Mouse (Mus musculus) monocyte, adult 5-6 weeks (primary cell): ENCODE measurements around the gene Dpp10. TPM values are rescaled to one million over a fixed set of nuclear protein-coding genes. Genes with fewer than 3 reads are reported as not detected.

Source experiments
- ATAC-seq: fragments of 153-309, 156-312 bp; replicated peaks from 2 replicates; pipeline ENCODE4 v1.8.0; 2017; ENCODE audit warnings: mild to moderate bottlenecking; ENCODE audit not compliant: low TSS enrichment, insufficient number of reproducible peaks, severe bottlenecking, poor library complexity, low FRiP score
- total RNA-seq: library from RNA; stranded (forward); fragments of 200-1000, 200-491, 200-594 nt; gene quantifications from 3 replicates; pipeline ENCODE4 v1.2.3, GENCODE M21; 2017

The Dpp10 gene
- total RNA-seq, 1 experiment from 2014 or later = not detected

DNA sequence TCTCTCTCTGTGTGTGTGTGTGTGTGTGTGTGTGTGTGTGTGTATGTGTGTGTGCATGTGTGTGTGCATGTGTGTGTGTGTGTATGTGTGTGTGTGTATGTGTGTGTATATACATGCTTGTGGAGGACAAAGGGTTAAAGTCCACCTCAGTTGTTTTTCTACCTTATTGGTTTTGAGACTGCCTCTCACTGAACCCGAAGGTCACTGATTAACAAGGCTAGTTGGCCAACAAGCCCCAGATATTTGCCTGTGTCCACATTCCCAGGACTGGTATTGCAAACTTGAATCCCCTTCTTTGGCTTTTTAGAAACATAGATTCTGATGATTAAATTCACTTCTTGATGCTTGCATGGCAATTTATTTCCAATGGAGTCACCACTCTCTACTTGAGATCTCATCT, 577.6 kb downstream of the Dpp10 start:
- no peak for ATAC-seq

DNA sequence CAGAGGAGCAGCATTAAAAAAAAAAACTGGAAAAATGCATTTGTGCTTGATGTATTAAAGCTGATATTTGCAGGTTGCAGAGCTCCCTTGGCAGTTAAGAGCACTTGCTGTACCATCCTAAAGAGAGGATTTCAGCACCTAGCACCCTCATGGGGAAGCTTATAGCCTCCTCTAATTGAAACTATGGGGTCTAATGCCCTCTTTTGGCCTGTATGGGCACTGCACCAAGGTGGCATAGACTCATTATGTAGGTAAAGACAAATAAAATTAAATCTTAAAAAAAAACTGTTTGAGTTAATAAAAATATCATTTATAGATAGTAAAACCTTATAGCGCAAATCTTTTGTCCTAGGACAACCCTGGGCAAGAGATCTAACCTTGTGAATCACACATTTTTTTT, 631.2 kb downstream of the Dpp10 start:
- no peak for ATAC-seq

DNA sequence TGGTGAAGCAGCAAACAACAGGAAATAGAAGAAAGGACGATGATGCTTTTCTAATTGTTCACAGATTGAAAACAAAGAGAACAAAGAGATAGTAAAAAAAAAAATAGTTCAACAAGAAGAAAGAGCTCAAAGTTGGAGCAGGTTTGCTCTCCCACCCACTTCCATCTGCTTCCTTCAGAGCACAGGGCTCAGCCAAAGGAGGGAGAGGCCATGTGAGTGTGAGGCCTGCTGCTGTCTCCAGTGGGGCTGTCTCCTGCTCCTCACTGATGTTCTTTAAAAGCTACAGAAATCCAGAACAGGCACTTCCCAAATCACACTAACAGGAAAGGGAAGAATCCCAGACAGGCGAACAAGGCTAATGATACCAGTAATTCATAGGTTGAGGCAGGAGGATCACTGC, 694.1 kb downstream of the Dpp10 start:
- no peak for ATAC-seq

DNA sequence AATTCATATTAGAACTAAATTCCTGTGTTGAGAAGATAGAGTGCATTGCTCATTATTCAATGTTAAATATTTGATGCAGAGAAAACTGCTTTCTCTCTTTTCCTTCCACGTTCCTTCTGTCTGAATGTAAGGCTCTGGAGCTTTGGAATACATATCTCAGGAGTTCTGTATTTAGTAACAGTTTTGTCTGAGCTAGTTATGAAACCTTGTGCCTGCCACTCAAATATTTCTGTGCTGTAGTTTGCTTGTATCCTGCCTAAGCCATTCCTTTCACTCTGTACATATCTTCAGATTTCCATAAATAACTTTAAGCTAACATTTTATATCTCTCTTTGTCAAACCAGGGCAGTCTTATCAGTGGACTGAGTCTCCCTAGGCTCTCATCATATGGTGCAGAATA, 707.5 kb downstream of the Dpp10 start:
- no peak for ATAC-seq

DNA sequence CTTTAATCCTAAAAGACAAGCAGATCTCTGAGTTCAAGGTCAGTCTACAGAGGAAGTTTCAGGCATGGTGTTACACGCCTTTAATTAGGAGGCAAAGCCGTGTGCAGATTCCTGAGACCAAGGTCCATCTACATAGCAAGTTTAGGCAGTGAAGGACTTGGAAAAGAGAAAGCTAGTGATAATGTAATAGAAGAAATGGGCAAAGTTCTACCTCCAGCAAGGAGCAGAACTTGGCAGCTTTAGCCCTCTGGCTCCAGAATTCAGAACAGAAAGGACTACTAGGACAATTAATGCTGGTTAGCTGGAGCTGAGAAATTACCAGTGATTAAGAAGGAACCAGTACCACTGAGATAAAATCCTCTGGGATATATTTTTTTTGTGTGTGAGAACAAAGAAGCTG, 728.5 kb downstream of the Dpp10 start:
- ATAC-seq = no peak
